In the genomic region with DNA sequence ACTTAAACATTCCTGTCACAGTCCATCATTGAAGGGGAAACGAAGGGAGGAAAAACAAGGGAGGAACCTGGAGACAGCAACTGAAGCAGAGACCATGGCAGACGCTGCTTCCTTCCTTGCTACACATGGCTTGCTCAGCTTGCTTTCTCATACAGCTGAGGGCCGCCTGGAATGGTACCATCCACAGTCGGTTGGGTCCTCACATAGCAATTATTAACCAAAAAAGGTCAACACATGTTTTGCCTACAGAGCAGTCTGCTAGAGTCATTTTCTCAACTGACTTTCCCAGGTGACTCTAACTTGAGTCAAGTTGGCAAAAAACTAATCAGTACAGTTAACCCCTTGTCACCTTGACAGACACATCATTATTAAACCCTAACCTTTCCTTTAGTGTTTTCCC, we compare ENCODE assay signal across 21 mouse cellular contexts. TPM values are rescaled to one million over a fixed set of nuclear protein-coding genes. Genes with fewer than 3 reads are reported as not detected.
DNase-seq lines count a peak whose midpoint lies in the region; ATAC-seq lines count a peak whose summit lies in the region.
"Had no signal": no experiment of that assay in that cellular context is flagged by ENCODE, and none has a peak within 500 bp of the region (broad histone marks: within the 10 kb centered on the region; RNA-seq: fewer than 3 reads in every experiment).

No protein-coding gene starts in this region.

- no peak overlapping the region for H3K4me3 ChIP-seq in kidney, embryonic 16.5 days (ENCODE audit: low read length)
- H3K4me3 ChIP-seq: embryonic facial prominence, embryonic 10.5 days; forebrain, embryonic 15.5 days; hindbrain, embryonic 10.5 days; limb, embryonic 10.5 days; liver, embryonic 13.5 days; neural tube, embryonic 15.5 days had no signal

- no peaks in the 10 kb centered on the region for H3K27me3 ChIP-seq in kidney, embryonic 16.5 days (ENCODE audit: insufficient read depth, low read length)
- H3K27me3 ChIP-seq: forebrain, embryonic 15.5 days; liver, embryonic 13.5 days; neural tube, embryonic 15.5 days had no signal

- 0 out of 2 replicates have a peak, but pooled peaks cover 7% of the 10 kb centered on the region for H3K9me3 ChIP-seq in kidney, embryonic 16.5 days (ENCODE audit: low read length)
- H3K9me3 ChIP-seq: forebrain, embryonic 15.5 days; limb, embryonic 10.5 days; liver, embryonic 13.5 days; neural tube, embryonic 15.5 days had no signal

- no peak overlapping the region for H3K9ac ChIP-seq in kidney, embryonic 16.5 days (replicated peaks; ENCODE audit: low read length)
- H3K9ac ChIP-seq: forebrain, embryonic 15.5 days; liver, embryonic 13.5 days; neural tube, embryonic 15.5 days had no signal

- 26% methylated on average over 4 of the region's 4 CpGs for WGBS in kidney, embryonic 16.5 days

- peak overlapping the region; percentile 50; the same call in 1 of the 2 replicates for H3K27ac ChIP-seq in kidney, embryonic 16.5 days (ENCODE audit: low read length)
- H3K27ac ChIP-seq: embryonic facial prominence, embryonic 10.5 days; forebrain, embryonic 15.5 days; hindbrain, embryonic 10.5 days; limb, embryonic 10.5 days; macrophage; neural tube, embryonic 15.5 days had no signal

- peaks cover 18% of the 10 kb centered on the region for H3K4me1 ChIP-seq in kidney, embryonic 16.5 days (ENCODE audit: insufficient read depth, low read length)
- H3K4me1 ChIP-seq: embryonic facial prominence, embryonic 10.5 days; hindbrain, embryonic 10.5 days; limb, embryonic 10.5 days; neural tube, embryonic 15.5 days had no signal

- intact Hi-C loops in heart, postnatal 25 days (cut with DNase I), result no loop called here
- intact Hi-C loops in left cerebral cortex, postnatal 25 days (cut with DNase I), result no loop called here

- H3K36me3 ChIP-seq in kidney, embryonic 16.5 days (ENCODE audit: insufficient read depth, low read length), result peaks cover 40% of the 10 kb centered on the region

- DNase-seq in heart, adult 11 months, result peak; percentile 61
- DNase-seq in heart, postnatal 25 days (ENCODE audit: low spot score), result no peak
- DNase-seq in kidney, adult 18-20 months, result peak; percentile 25
- peak; percentile 27 to 48 for DNase-seq in kidney, postnatal 4 days
- DNase-seq in left cerebral cortex, postnatal 25 days (ENCODE audit: low spot score in 2 of 2), result no peak
- DNase-seq in adrenal gland, postnatal 10 days, result no peak
- DNase-seq: adrenal gland, postnatal 36 days; cerebellum, adult 9-10 months; gastrocnemius, postnatal 10 days; liver, embryonic 13.5 days; right cerebral cortex, adult 18-20 months; right cerebral cortex, postnatal 4 days; thymus, postnatal 14 days had no signal

- ATAC-seq in kidney, embryonic 16.5 days (ENCODE audit: low FRiP score, low TSS enrichment), result peak; percentile 88
- ATAC-seq: forebrain, embryonic 15.5 days had no signal

- H3K4me2 ChIP-seq in kidney, embryonic 16.5 days (replicated peaks; ENCODE audit: low read depth, low read length), result no peak overlapping the region
- H3K4me2 ChIP-seq: forebrain, embryonic 15.5 days; heart, embryonic 11.5 days; liver, embryonic 13.5 days; neural tube, embryonic 15.5 days had no signal

RNA-seq across cellular contexts. Expression of gene Cdk17, which starts 53.6 kb away (rescaled TPM):
- 10 to 100 TPM; 16.2 to 19.7 TPM for total RNA-seq in heart, postnatal 25 days (2021)
- polyA plus RNA-seq in kidney, embryonic 16.5 days (2015; fragmentation: Nextera tagmentation; extraction: Ambion mirVana), result 12.8 and 14.6 TPM in 2 replicates
- total RNA-seq in left cerebral cortex, postnatal 25 days (2021), result 100 to 1,000 TPM; 217 to 221 TPM
- 10 to 100 TPM; 37.3 to 38.7 TPM for total RNA-seq in adrenal gland, postnatal 10 days (2021)

Comparison
In these comparisons a context has a peak if more than half of its experiments do, and no peak if none do; other contexts are left out.
1. DNase-seq: peak in heart, adult 11 months (single experiment), kidney, adult 18-20 months (single experiment) and kidney, postnatal 4 days (2 of 2); none in heart, postnatal 25 days (single experiment), left cerebral cortex, postnatal 25 days (0 of 2) and adrenal gland, postnatal 10 days (single experiment).
2. RNA of gene Cdk17, which starts 53.6 kb away (total RNA-seq): 217 to 221 TPM in left cerebral cortex, postnatal 25 days; 37.3 to 38.7 TPM in adrenal gland, postnatal 10 days and 16.2 to 19.7 TPM in heart, postnatal 25 days; every median in the first group is over 4 times any median in the second.